Mouse (Mus musculus) heart, adult 11 months (tissue): ENCODE results near the gene Rab13.

Experiments
- DNase-seq: peaks from one replicate; pipeline ENCODE4 v3.0.0; 2022

Gene Rab13

GRCm38 (mm10) chr3:90231075-90231474, 17.6 kb downstream of the Rab13 start:
- no peak for DNase-seq

GRCm38 (mm10) chr3:90231507-90232333, 18.2 kb downstream of the Rab13 start, which contains the start of gene Jtb:
TSS of gene Jtb (plus strand) at chr3:90231597.
- peak; percentile 100 for DNase-seq

GRCm38 (mm10) chr3:90241251-90241650, 27.8 kb downstream of the Rab13 start:
- peak; percentile 89 for DNase-seq

GRCm38 (mm10) chr3:90241669-90242358, 28.3 kb downstream of the Rab13 start:
- DNase-seq: peak; percentile 89

GRCm38 (mm10) chr3:90242984-90243775, 29.7 kb downstream of the Rab13 start, which contains the start of gene Creb3l4:
TSS of gene Creb3l4 (minus strand) at chr3:90243512.
- DNase-seq: peak; percentile 96

- no peak for DNase-seq
Measured at GRCm38 (mm10) chr3:90245406-90245805, 31.9 kb downstream of the Rab13 start.

GRCm38 (mm10) chr3:90247630-90247959, 34.1 kb downstream of the Rab13 start:
- DNase-seq: no peak

GRCm38 (mm10) chr3:90247960-90248745, 34.7 kb downstream of the Rab13 start, which contains the start of gene Slc39a1:
TSS of gene Slc39a1 (plus strand) at chr3:90248172.
- DNase-seq: peak; percentile 100

- DNase-seq: peak; percentile 97
Measured at GRCm38 (mm10) chr3:90248746-90249100, 35.2 kb downstream of the Rab13 start.

GRCm38 (mm10) chr3:90250791-90251190, 37.3 kb downstream of the Rab13 start:
- DNase-seq: peak; percentile 91

GRCm38 (mm10) chr3:90251731-90252226, 38.3 kb downstream of the Rab13 start:
- DNase-seq: peak; percentile 92

GRCm38 (mm10) chr3:90252659-90253058, 39.2 kb downstream of the Rab13 start:
- peak; percentile 90 for DNase-seq

- DNase-seq: peak; percentile 85
Measured at GRCm38 (mm10) chr3:90253174-90253573, 39.7 kb downstream of the Rab13 start.

- DNase-seq: peak; percentile 100
Measured at GRCm38 (mm10) chr3:90253653-90254418, 40.3 kb downstream of the Rab13 start, which contains the start of gene Crtc2. TSS of gene Crtc2 (plus strand) at chr3:90254163.

GRCm38 (mm10) chr3:90254419-90255193, 41.1 kb downstream of the Rab13 start:
- peak; percentile 93 for DNase-seq

- no peak for DNase-seq
Measured at GRCm38 (mm10) chr3:90255194-90255565, 41.7 kb downstream of the Rab13 start.

GRCm38 (mm10) chr3:90255784-90256353, 42.4 kb downstream of the Rab13 start:
- DNase-seq: peak; percentile 91

GRCm38 (mm10) chr3:90256731-90257530, 43.4 kb downstream of the Rab13 start:
- DNase-seq: peak; percentile 91

GRCm38 (mm10) chr3:90258521-90258920, 45.0 kb downstream of the Rab13 start:
- peak; percentile 90 for DNase-seq
